Mouse (Mus musculus): ENCODE results near the gene 4933414I15Rik.
A peak's percentile ranks its signal among the peaks of the same experiment; 100 is the strongest.

4933414I15Rik gene

DNA sequence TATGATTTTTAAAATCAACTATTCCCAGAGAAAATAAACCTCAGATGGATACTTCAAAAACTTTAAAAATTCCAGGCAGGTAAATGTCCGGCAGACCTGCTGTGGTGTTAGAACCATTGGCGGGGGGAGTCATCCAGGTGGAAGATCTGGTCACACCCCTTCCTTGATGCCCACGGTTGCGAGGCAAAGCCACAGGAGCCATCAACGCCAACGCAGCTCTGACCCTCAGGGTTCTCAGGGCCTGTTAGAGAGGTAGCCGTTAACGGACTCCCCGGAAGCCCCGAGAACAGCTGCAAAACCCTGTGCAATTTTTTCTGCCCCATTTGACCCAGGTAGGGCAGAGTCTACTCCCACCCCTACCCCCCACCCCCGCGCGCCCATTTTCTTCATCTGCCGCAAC, at the start of gene 4933414I15Rik:
Gene 4933414I15Rik (minus strand): TSS at position 260 of the 400 bp plus-strand sequence.
- DNase-seq (ENCODE audit: low spot score in 2 of 2): no peak

DNA sequence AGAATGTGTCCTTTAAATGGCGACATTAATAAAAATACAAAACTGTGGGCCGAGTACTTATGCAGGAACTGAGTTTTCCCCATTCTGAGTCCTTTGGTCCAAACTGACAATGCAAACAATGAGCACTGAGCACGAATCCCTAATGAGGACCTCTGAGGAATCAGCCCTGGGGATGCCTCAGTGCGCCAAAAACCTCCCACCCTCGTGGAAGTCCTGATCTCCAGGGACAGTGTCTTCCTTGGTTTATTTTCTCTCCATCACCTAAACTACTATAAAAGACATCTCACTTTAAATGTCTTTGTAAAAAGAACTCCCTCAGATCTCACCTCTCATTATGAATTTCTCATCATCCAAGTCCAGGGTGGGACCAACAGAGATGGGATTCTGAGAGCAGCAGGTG, 38.1 kb upstream of the 4933414I15Rik start, which contains the start of gene Olfr1377:
Gene Olfr1377 (plus strand): TSS at position 301 of the 400 bp plus-strand sequence.
- no peak for DNase-seq (ENCODE audit: low spot score in 2 of 2)

DNA sequence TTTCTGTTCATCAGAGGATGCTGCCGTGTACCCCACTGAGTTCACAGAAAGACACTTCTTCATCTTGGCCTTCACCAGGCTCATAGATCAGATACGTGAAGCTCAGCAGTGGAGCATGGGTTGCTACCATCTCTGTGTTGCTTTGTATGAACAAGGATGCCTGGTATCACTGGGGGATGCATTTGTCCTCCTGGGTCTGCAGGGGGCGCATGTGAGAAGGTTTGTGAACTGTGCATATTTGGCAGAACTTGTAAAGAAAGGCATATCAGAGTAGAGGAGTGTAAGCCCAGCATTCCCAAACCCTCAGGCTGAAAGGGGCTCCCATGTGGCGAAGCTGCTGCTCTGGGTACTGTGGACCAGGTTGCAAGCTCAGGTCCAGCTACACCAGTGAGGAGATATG, 33.7 kb upstream of the 4933414I15Rik start:
- no peak for DNase-seq (ENCODE audit: low spot score in 2 of 2)

DNA sequence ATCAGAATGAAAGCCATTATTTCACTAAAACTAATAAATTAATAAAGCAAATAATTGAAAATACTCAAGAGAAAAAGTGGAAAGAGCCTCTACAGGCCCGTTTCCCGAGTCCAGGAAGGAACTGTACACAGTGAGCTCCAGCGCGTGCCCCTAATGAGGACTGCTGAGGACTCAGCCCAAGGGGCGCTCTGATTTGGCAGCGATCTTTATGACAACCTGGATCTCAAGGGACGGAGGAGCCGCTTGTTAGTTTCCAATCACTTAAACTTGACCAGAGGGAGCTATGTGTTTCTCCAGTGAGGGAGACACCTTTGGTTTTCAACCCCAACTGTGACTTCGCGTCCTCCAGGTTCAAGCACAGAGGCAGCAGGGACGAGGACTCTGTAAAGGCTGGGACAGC, 22.7 kb upstream of the 4933414I15Rik start, which contains the start of gene Olfr1378:
Gene Olfr1378 (plus strand): TSS at position 301 of the 400 bp plus-strand sequence.
- DNase-seq (ENCODE audit: low spot score in 2 of 2): no peak

DNA sequence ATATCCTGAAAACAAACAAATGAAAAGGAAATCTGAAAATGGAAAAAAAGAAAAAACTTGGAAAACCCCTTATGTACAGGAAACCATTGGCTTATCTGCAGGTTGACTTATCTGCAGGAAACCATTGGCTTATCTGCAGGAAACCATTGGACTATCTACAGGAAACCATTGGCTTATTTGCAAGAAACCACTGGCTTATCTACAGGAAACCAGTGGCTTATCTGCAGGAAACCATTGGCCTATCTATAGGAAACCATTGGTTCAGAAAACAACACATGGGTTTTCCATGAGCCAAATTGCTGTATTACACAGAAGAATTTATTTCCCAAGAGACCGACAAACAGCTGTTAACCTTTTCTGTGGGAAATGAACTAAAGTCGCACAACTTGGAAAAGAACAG, 21.3 kb upstream of the 4933414I15Rik start:
- no peak for DNase-seq (ENCODE audit: low spot score in 2 of 2)

DNA sequence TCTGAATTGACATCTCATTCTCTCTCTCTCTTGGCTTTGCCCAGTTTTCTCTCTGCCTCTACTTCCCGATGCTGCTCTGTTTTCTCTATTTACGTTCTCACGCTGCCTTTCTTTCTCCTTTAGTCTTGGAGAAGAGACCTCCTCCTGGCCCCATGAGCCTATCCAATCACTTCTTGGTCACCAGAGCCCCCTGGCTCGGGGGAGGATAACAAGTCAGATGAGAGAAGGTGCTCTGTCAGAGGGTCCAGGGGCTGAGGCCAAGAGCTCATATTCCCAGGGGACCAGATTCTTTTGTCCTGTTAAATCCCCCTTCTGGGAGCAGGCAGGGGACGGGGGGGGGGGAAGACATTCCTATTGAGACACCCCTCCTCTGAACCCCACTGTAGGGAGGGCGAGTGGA, 10.1 kb upstream of the 4933414I15Rik start, which contains the start of gene Prop1:
Gene Prop1 (minus strand): TSS at position 101 of the 400 bp plus-strand sequence.
- DNase-seq (ENCODE audit: low spot score in 2 of 2): no peak

DNA sequence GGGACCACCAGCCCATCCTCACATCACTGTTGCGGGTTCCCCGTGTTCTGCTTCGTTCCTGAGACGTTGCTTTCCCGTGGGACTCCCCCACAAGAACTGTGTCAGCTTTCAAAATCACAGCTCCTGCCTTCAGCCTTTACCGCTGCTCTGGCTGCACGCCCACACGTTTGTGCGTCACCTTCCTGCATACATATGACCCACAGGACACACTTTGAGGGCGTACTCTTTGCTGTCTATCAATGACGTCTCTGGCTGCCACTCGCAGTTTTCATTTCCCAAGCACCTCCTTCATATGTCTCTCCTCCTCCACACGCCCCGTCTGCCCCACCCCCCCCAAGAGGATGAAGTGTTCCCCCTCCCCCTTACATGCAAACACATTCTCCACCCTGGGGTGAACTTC, 8.7 kb upstream of the 4933414I15Rik start:
- no peak for DNase-seq (ENCODE audit: low spot score in 2 of 2)

DNA sequence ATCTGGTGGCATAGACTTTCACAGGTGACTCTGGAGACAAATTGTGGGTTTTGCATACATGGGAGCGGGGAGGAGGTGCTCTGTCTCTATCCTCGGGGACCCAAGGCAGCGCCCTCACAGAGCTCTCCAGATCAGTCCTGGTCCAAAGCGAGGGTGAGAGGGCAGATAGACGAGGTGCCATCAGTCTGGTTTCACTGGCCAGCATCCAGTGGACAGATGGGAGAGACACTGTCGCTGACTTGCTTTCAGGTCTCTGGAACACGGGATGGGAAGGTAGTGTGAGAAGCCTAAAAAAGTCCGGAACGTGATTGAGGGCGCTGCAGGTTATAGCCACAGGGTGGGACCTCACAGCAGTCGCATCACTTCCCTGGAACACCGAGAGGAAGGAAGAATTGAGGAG, 1.2 kb downstream of the 4933414I15Rik start:
- DNase-seq (ENCODE audit: low spot score in 2 of 2): no peak

DNA sequence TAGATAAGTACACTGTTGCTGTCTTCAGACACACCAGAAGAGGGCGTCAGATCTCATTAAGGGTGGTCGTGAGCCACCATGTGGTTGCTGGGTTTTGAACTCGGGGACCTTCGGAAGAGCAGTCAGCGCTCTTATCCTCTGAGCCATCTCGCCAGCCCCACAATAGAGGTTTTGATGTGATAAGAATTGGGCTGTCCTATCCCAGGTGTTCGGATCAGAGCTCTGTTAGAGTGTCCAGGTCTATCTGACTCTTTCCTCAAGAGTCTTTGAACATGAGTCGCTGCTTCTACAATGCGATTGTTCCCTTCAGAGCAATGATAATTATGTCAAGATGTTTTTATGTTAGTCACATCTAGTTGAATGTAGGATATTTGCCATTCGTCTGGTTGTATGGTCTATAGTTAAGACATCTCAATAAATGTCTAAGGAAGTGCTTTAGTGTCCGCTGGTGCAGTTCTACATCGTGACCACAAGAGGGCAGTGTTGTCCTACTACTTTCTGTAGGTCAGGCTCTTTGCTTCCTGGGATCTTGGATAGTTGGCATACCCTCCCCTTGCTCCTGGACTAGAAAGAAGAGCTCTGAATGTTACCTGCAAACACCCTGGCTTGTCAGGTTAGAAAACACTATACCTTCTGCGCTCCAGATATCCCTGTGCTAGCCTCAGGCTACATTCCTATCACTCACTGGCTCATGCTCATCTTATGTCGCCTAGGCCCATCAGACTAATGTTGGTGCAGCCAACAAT, 3.8 kb downstream of the 4933414I15Rik start:
- DNase-seq (ENCODE audit: low spot score in 2 of 2): no peak

DNA sequence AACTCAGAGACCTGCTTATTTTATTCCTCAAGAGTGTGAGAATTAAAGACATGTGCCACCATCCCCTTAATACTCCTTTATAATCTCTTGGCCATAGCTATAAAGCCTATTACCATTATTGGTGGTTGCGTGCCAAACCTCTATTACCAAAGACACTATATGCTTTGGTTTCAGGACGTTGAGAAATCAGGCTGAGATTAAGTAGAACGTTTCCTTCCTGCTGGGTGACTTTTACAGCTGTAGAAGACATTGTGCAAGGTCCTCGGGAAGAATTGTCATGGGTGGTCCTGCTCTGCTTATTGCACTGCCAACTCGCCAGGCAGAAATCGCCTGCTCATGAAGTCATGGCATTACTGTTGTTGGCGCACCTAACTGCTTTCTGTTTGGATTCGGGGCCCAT, 5.1 kb downstream of the 4933414I15Rik start:
- DNase-seq (ENCODE audit: low spot score in 2 of 2): no peak

DNA sequence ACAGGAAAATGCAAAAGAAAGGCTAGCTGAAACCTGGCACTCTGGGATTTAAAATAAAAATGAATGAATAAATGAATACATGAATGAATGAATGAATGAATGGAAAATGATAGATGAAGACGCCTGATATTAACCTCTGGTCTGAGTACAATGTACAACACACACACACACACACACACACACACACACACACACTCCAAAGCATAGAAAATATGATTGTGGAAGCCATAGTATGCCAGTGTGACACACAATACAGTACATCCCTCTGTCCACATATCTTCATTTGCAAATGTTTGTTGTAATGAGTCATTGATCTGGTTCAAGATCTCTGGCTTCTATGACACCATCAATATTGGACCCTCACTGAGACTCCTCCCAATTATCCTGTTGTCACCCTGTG, 11.5 kb downstream of the 4933414I15Rik start:
- DNase-seq (ENCODE audit: low spot score in 2 of 2): no peak

DNA sequence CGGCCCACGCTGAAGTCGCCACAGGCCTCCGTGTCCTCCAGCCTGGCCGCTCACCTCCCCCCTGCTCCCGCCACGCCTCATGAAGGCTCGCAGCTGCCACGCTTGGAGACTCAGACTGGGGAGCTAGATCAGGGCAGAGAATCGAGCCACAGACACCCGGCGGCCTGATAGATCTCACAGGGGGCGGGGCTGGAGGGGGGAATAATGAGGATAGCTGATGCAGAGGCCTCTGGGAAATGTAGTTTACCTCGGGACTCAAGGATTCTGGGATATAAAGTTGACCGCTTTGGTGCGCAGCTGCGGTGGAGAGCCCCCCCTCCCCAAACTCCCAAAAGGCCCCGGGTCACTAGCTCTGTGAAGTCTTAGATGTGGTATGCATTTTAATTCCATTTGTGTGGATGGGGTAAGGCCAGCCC, 12.1 kb downstream of the 4933414I15Rik start, which contains the start of gene Zfp354b:
Gene Zfp354b (minus strand): TSS at position 183 of the 416 bp plus-strand sequence.
- peak; percentile 63 to 74 for DNase-seq (ENCODE audit: low spot score in 2 of 2)

DNA sequence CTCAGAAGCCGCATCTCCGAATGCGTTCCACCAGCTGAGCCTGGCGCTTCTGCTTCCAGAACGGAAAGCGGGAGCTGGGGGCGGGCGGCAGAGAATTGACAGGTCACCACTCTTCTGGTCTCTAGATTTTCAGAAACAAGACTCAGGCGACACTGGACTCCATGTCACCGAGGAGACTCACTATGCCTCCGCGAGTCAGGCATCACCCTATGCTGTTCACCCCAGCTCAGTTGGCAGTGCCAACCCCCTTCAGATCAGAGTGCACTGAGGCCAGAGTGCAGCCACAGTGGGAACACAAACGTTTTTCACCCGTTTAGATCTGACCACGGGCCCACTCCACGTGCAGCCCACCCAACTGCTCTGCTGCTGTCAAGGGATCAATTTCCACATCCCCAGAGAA, 12.5 kb downstream of the 4933414I15Rik start:
- no peak for DNase-seq (ENCODE audit: low spot score in 2 of 2)

DNA sequence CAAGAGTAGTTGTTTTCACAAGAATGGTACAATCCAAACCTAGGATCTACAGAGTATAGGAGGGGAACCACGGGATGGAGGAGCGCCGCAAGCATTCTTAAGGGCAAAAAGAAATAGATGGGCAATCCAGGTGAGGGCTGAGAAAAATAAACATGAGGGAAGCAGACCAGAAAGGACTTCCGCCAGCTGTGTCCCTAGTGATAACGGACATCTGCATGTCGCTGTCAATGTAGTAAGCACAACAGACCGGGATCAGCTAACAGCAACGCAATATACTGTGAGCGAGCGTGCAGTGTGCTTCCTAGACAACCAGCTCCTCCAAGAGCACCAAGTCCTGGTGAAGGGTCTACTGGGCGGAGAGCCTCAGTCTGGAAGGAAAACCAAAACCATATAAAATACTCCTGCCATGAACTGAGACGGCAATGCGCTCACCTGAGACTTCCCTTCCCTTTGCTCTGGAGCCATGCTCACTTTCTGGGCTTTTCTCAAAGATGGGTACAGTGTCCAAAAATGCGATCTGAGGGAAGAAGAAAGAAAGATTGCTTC, 13.0 kb downstream of the 4933414I15Rik start:
- DNase-seq (ENCODE audit: low spot score in 2 of 2): no peak

DNA sequence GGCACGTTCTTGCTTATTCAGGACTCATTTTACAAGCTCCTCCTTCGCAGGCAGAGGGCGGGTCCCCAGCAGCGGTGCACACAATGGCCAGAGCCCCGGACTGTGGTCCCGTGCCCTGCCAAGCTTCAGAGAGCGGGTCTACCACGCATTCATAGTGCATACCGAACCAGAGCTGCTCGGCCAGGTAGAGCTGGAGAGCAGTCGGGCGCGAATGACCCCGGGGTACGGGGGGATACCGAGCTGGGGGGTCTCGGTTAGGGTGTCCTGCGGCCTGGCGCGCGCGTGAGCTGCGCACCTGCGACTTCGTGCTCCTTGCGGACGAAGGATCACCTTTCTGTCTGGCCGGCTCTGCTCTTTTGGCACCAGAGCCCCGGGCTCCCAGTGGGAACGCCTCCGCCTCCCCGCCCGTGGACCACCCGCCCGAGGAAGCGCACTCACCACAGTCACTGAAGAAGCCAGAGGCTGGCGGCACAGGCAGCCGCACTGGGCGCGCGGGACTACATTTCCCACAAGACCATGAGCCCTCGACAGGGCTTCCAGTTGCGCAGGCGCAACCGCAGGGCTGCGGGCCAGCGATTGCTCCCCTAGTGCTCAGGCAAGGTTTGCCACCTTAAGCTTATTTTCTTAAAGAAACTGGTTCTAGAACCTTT, 27.8 kb downstream of the 4933414I15Rik start, which contains the start of gene Zfp2:
Gene Zfp2 (minus strand): TSS at position 495 of the 650 bp plus-strand sequence.
- peak; percentile 77 to 86 for DNase-seq (ENCODE audit: low spot score in 2 of 2)

DNA sequence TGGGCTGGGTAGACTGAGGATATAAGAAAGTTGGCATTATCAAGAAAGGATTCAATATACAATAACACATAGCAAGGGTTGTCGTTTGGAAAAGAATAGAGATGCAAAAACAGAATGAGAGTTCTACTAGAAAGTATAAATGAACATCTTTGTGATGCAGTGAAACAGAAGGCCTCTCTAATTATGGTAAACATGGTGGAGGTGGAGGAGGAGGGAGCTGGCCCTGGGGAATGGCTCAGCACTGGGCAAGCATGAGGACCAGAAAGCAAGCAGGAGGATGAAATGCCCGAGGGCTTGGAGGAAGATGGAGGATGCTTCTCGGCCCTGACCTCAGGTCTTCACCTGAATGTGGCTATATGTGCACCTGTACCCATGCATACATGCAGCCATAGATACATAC, 29.1 kb downstream of the 4933414I15Rik start:
- DNase-seq (ENCODE audit: low spot score in 2 of 2): no peak

DNA sequence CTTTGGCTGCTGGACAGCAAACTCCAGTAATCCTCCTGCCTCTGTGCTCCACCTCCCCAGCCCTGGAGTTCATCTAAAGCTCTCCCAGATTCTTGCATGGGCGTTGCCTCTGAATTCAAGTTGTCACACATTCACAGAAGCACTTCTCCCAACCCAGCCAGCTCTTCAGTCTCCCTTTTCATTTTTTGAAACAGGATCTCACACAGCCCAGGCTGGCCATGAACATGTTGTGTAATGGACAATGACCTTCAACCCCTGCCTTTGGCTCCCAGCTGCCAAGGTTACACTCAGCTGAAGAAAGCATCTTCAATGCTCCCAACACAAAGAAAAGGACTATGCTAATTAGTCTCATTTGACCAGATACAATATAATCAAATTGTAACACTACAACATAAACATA, 30.3 kb downstream of the 4933414I15Rik start:
- no peak for DNase-seq (ENCODE audit: low spot score in 2 of 2)

DNA sequence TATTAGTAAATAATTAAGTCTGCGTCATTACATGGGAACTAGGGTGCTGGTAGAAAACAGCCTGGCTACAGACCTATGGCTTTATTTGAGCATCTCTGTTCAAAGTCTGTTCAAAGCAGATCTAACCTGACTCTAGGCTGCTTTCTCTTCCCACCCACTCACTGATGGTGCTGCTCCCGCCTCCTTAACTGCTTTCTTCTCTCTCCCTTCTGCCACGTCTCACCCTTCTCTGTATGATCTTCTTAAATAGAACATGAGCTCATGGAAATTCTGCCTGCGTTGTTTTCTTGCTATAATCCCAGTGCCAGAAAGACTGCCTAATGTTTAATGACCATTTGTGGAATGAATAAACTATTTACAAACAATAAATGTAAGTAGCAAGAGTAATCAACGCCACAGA, 35.4 kb downstream of the 4933414I15Rik start:
- no peak for DNase-seq (ENCODE audit: low spot score in 2 of 2)

DNA sequence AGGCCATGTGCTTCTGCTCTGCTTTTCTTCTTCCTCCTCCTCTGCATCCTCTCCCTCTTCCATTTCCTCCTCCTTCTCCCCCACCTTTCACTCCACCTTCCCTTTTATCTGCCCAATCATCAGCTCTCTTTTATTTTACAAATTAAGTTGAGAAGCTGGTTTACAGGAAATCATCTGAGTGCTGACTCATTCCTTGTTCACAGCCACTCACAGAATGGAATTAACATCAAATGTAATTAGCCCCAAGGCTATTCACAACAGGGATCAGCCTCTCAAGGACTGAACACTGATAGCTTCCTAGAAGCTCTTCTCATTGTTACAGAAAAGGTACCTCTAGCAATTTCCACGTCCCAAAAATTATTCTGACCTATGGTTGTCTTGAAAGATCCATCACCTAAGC, 46.2 kb downstream of the 4933414I15Rik start:
- DNase-seq (ENCODE audit: low spot score in 2 of 2): no peak

DNA sequence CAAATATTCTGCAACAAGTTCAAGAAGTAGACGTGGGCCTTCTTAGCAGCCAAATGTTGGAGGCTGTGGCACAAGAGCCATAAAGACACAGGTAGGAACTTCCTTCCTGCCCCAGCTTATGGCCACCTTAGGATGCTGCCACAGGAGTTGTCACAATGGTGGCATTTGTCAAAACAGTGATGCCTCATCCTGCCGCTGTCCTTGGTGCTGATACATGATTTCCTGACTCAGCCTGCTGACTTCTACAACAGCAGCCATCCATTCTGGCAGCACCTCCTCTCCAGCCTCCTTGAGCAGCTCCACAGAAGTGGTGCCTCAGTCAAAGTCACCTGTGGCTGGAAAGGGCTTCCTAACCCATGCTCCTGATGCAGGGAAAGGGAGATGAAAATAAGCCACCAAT, 51.1 kb downstream of the 4933414I15Rik start:
- no peak for DNase-seq (ENCODE audit: low spot score in 2 of 2)
